Mouse (Mus musculus): ENCODE measurements around the gene Gng3.

GRCm38 (mm10) chr19:8818301-8818798 is 20.6 kb downstream of the Gng3 start:
- no peak for TF ChIP-seq POLR2A (IDR thresholded peaks at IDR 0.05; ENCODE audit: low read depth, low read length)
- TF ChIP-seq CTCF (IDR thresholded peaks at IDR 0.05; ENCODE audit: extremely low read depth, insufficient read length, insufficient replicate concordance, low read depth, low read length): no peak
